Mouse (Mus musculus) kidney, embryonic 14.5 days (tissue): Measurements from ENCODE around the gene Rnf150. TPM values are rescaled to one million over a fixed set of nuclear protein-coding genes. Genes with fewer than 3 reads are reported as not detected.
A peak's percentile ranks its signal among the peaks of the same experiment; 100 is the strongest.

ENCODE experiments used
- ATAC-seq: fragments of 200-750 bp; cut with Nextera tagmentation; 2 replicates; pipeline ENCODE4 v1.8.0; 2017; ENCODE audit warnings: moderate number of reproducible peaks, mild to moderate bottlenecking, moderate TSS enrichment, moderate library complexity; ENCODE audit not compliant: low FRiP score, low TSS enrichment
- H3K27ac ChIP-seq: fragments of 300-500 bp; sonication (generic); 2 replicates; pipeline ENCODE4 v1.5.1; 2014; ENCODE audit warnings: low read depth, mild to moderate bottlenecking, low read length, moderate library complexity, mixed read lengths
- H3K27me3 ChIP-seq: fragments of 300-500 bp; sonication (generic); 2 replicates; pipeline ENCODE4 v1.6.1; 2014; ENCODE audit warnings: mild to moderate bottlenecking, low read length; ENCODE audit not compliant: control insufficient read depth, insufficient read depth
- H3K36me3 ChIP-seq: fragments of 300-500 bp; sonication (generic); 2 replicates; pipeline ENCODE4 v1.6.1; 2014; ENCODE audit warnings: low read length, mixed read lengths; ENCODE audit not compliant: control insufficient read depth, insufficient read depth
- H3K4me1 ChIP-seq: fragments of 300-500 bp; sonication (generic); 2 replicates; pipeline ENCODE4 v1.6.1; 2014; ENCODE audit warnings: low read length, mixed read lengths; ENCODE audit not compliant: control insufficient read depth, insufficient read depth
- H3K4me2 ChIP-seq: fragments of 300-500 bp; sonication (generic); replicated peaks from 2 replicates; pipeline ENCODE4 v1.6.1; 2014; ENCODE audit warnings: low read depth, mild to moderate bottlenecking, low read length
- H3K4me3 ChIP-seq: fragments of 300-500 bp; sonication (generic); 2 replicates; pipeline ENCODE4 v1.5.1; 2014; ENCODE audit warnings: mild to moderate bottlenecking, low read length
- H3K9ac ChIP-seq: fragments of 300-500 bp; sonication (generic); 2 replicates; pipeline ENCODE4 v1.6.1; 2014; ENCODE audit warnings: low read depth, mild to moderate bottlenecking, low read length, moderate library complexity
- H3K9me3 ChIP-seq: fragments of 300-500 bp; sonication (generic); 2 replicates; pipeline ENCODE4 v1.6.1; 2016; ENCODE audit warnings: low read length; ENCODE audit not compliant: control insufficient read depth
- WGBS: fragments of 180-500 bp; shearing (Covaris S2); extraction: QIAGEN DNeasy Blood & Tissue Kit; methylation state at CpG from one replicate; pipeline ENCODE4 v1.1.7; 2014; 5-methylcytosine and 5-hydroxymethylcytosine counted together
- polyA plus RNA-seq: library from polyadenylated mRNA; unstranded; fragments of >200 nt; fragmentation: Nextera tagmentation; extraction: Ambion mirVana; gene quantifications from 2 replicates; pipeline ENCODE4 v1.2.1, GENCODE M21; 2014

The Rnf150 gene
- polyA plus RNA-seq, 1 experiment from 2014 or later: 3.0 TPM

- Histone ChIP-seq H3K4me1 (no peaks in the 10 kb centered on the region), H3K9me3 (no peaks in the 10 kb centered on the region), H3K9ac (no peak overlapping the region), H3K27me3 (no peaks in the 10 kb centered on the region), H3K4me2 (no peak overlapping the region), H3K4me3 (no peak overlapping the region), H3K36me3 (no peaks in the 10 kb centered on the region), H3K27ac (no peak overlapping the region)
- ATAC-seq: no peak
- WGBS: 64% methylated on average over 6 of the region's 6 CpGs
These were observed 225.0 kb downstream of the Rnf150 start for GRCm38 (mm10) chr8:83088156-83088555.

- H3K9ac ChIP-seq: no peak overlapping the region
- WGBS: 29% methylated on average over 10 of the region's 10 CpGs
- ATAC-seq: 0 out of 2 replicates have a peak, but pooled peaks have one; percentile 63
- H3K9me3 ChIP-seq: no peaks in the 10 kb centered on the region
- H3K27ac ChIP-seq: no peak overlapping the region
- no peak overlapping the region for H3K4me3 ChIP-seq
- H3K27me3 ChIP-seq: no peaks in the 10 kb centered on the region
- H3K36me3 ChIP-seq: no peaks in the 10 kb centered on the region
- no peak overlapping the region for H3K4me2 ChIP-seq
- H3K4me1 ChIP-seq: no peaks in the 10 kb centered on the region
These were observed 226.3 kb downstream of the Rnf150 start for GRCm38 (mm10) chr8:83089336-83089986.

GRCm38 (mm10) chr8:83090446-83090845, 227.3 kb downstream of the Rnf150 start:
- Histone ChIP-seq H3K4me3 (no peak overlapping the region), H3K27me3 (no peaks in the 10 kb centered on the region), H3K27ac (no peak overlapping the region), H3K4me1 (no peaks in the 10 kb centered on the region), H3K9ac (no peak overlapping the region), H3K36me3 (no peaks in the 10 kb centered on the region), H3K9me3 (no peaks in the 10 kb centered on the region), H3K4me2 (no peak overlapping the region)
- no peak for ATAC-seq
- WGBS: 83% methylated on average over 4 of the region's 4 CpGs

- H3K27ac ChIP-seq: no peak overlapping the region
- no peak overlapping the region for H3K4me3 ChIP-seq
- H3K27me3 ChIP-seq: no peaks in the 10 kb centered on the region
- 35% methylated on average over 1 of the region's 1 CpGs for WGBS
- no peaks in the 10 kb centered on the region for H3K36me3 ChIP-seq
- H3K9me3 ChIP-seq: no peaks in the 10 kb centered on the region
- H3K4me1 ChIP-seq: no peaks in the 10 kb centered on the region
- H3K4me2 ChIP-seq: no peak overlapping the region
- ATAC-seq: no peak
- H3K9ac ChIP-seq: no peak overlapping the region
These were observed 236.9 kb downstream of the Rnf150 start for GRCm38 (mm10) chr8:83100041-83100440.

GRCm38 (mm10) chr8:83102957-83103510, 239.9 kb downstream of the Rnf150 start:
- H3K36me3 ChIP-seq: no peaks in the 10 kb centered on the region
- no peaks in the 10 kb centered on the region for H3K4me1 ChIP-seq
- no peak for ATAC-seq
- H3K4me3 ChIP-seq: no peak overlapping the region
- H3K27ac ChIP-seq: no peak overlapping the region
- 71% methylated on average over 7 of the region's 7 CpGs for WGBS
- H3K9ac ChIP-seq: no peak overlapping the region
- H3K4me2 ChIP-seq: no peak overlapping the region
- H3K9me3 ChIP-seq: no peaks in the 10 kb centered on the region
- H3K27me3 ChIP-seq: no peaks in the 10 kb centered on the region

GRCm38 (mm10) chr8:83103968-83104367, 240.8 kb downstream of the Rnf150 start:
- no peaks in the 10 kb centered on the region for H3K36me3 ChIP-seq
- 90% methylated on average over 2 of the region's 2 CpGs for WGBS
- no peaks in the 10 kb centered on the region for H3K4me1 ChIP-seq
- no peaks in the 10 kb centered on the region for H3K27me3 ChIP-seq
- no peak overlapping the region for H3K27ac ChIP-seq
- no peak overlapping the region for H3K9ac ChIP-seq
- no peak overlapping the region for H3K4me3 ChIP-seq
- H3K9me3 ChIP-seq: no peaks in the 10 kb centered on the region
- no peak for ATAC-seq
- no peak overlapping the region for H3K4me2 ChIP-seq

- Histone ChIP-seq H3K9me3 (no peaks in the 10 kb centered on the region), H3K36me3 (no peaks in the 10 kb centered on the region), H3K4me2 (no peak overlapping the region), H3K4me3 (no peak overlapping the region), H3K27ac (no peak overlapping the region), H3K27me3 (no peaks in the 10 kb centered on the region), H3K4me1 (no peaks in the 10 kb centered on the region), H3K9ac (no peak overlapping the region)
- no peak for ATAC-seq
- 59% methylated on average over 7 of the region's 7 CpGs for WGBS
These were observed 246.6 kb downstream of the Rnf150 start for GRCm38 (mm10) chr8:83109756-83110155.

- no peak overlapping the region for H3K9ac ChIP-seq
- H3K4me1 ChIP-seq: no peaks in the 10 kb centered on the region
- no peak overlapping the region for H3K4me2 ChIP-seq
- no peaks in the 10 kb centered on the region for H3K36me3 ChIP-seq
- ATAC-seq: no peak
- no peak overlapping the region for H3K4me3 ChIP-seq
- H3K27me3 ChIP-seq: no peaks in the 10 kb centered on the region
- H3K9me3 ChIP-seq: no peaks in the 10 kb centered on the region
- 85% methylated on average over 5 of the region's 5 CpGs for WGBS
- no peak overlapping the region for H3K27ac ChIP-seq
These were observed 247.0 kb downstream of the Rnf150 start for GRCm38 (mm10) chr8:83110177-83110576.

- Histone ChIP-seq H3K4me2 (no peak overlapping the region), H3K9ac (no peak overlapping the region), H3K36me3 (no peaks in the 10 kb centered on the region), H3K9me3 (no peaks in the 10 kb centered on the region), H3K27ac (no peak overlapping the region), H3K4me1 (peaks cover 2% of the 10 kb centered on the region; the same call in 1 of the 2 replicates), H3K27me3 (no peaks in the 10 kb centered on the region), H3K4me3 (no peak overlapping the region)
- 66% methylated on average over 2 of the region's 2 CpGs for WGBS
- ATAC-seq: no peak
These were observed 271.9 kb downstream of the Rnf150 start for GRCm38 (mm10) chr8:83135086-83135485.
